In the genomic region with DNA sequence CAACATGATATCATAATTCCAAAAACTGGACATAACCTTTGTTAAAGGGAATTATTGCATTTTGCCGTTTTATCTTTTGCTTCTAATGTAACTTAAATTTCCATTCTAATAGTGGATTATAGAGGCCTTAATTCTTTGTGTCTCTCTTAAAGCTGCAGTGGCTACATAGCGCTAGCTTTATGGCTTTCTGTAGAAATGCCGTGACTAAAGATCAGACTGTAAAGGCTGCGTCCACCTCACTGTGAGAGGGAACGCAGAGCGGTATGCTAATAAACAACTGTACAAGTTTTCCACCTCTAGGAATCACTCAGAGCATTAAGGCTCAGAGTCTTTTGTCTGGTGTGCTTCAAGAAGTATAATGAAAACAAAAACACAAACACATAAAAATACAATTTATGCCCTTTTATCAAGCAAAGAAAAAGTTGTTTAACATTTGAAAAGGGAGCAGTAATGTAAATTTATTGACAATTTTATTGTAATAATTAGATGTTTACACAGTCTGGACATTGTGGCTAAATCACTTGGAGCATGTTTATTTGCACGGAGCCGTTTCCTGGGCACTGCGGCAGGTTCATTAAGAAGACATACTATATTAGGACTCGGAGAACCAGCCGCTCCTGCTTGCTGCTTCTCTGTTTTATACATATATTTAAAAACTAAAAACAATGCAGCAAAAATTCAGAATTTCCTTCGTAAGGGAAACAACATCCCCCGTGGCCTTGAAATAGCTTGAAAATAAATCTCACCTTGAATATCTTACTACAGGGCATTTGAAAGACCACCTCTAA, we compare ENCODE assay signal across 16 mouse cellular contexts.
DNase-seq lines count a peak whose midpoint lies in the region; ATAC-seq and TF ChIP-seq lines count a peak whose summit lies in the region.
"Had no signal": no experiment of that assay in that cellular context is flagged by ENCODE, and none has a peak within 500 bp of the region (broad histone marks: within the 10 kb centered on the region; RNA-seq: fewer than 3 reads in every experiment).

No protein-coding gene starts in this region.

- H3K4me2 ChIP-seq in neural tube, embryonic 14.5 days (ENCODE audit: low read depth, low read length) = peak overlapping the region; percentile 26
- H3K4me2 ChIP-seq: embryonic facial prominence, embryonic 12.5 days had no signal

- peak overlapping the region; percentile 19 for H3K27ac ChIP-seq in left cerebral cortex, adult 2 months
- H3K27ac ChIP-seq in hindbrain, embryonic 10.5 days = peak overlapping the region; percentile 70
- H3K27ac ChIP-seq in midbrain, embryonic 10.5 days (replicated peaks) = 0 out of 2 replicates have a peak overlapping the region, but pooled peaks have one; percentile 74
- H3K27ac ChIP-seq in neural tube, embryonic 14.5 days (ENCODE audit: low read depth, low read length) = peak overlapping the region; percentile 88
- H3K27ac ChIP-seq: embryonic facial prominence, embryonic 12.5 days; macrophage; stomach, embryonic 15.5 days had no signal

- TF ChIP-seq CTCF in left cerebral cortex, adult 2 months (IDR thresholded peaks at IDR 0.05) = no peak

- H3K4me1 ChIP-seq in hindbrain, embryonic 10.5 days (replicated peaks) = peaks cover 47% of the 10 kb centered on the region
- H3K4me1 ChIP-seq in midbrain, embryonic 10.5 days = peaks cover 52% of the 10 kb centered on the region
- H3K4me1 ChIP-seq in neural tube, embryonic 14.5 days (ENCODE audit: control insufficient read depth, insufficient read depth, low read length) = peaks cover 41% of the 10 kb centered on the region

- 66% methylated on average over 13 of the region's 13 CpGs for WGBS in hindbrain, embryonic 10.5 days
- WGBS in midbrain, embryonic 10.5 days = 76% methylated on average over 13 of the region's 13 CpGs
- WGBS in neural tube, embryonic 14.5 days = 17% methylated on average over 13 of the region's 13 CpGs

- no peaks in the 10 kb centered on the region for H3K36me3 ChIP-seq in hindbrain, embryonic 10.5 days
- no peaks in the 10 kb centered on the region for H3K36me3 ChIP-seq in midbrain, embryonic 10.5 days
- H3K36me3 ChIP-seq in neural tube, embryonic 14.5 days (ENCODE audit: control insufficient read depth, insufficient read depth, low read length) = no peaks in the 10 kb centered on the region
- H3K36me3 ChIP-seq: embryonic facial prominence, embryonic 12.5 days; stomach, embryonic 15.5 days had no signal

- peaks cover 36% of the 10 kb centered on the region for H3K27me3 ChIP-seq in hindbrain, embryonic 10.5 days (ENCODE audit: insufficient read depth, poor library complexity, severe bottlenecking)
- peaks cover 59% of the 10 kb centered on the region for H3K27me3 ChIP-seq in midbrain, embryonic 10.5 days (ENCODE audit: low read depth, poor library complexity, severe bottlenecking)
- H3K27me3 ChIP-seq in neural tube, embryonic 14.5 days (ENCODE audit: control insufficient read depth, insufficient read depth, low read length) = no peaks in the 10 kb centered on the region

- H3K9ac ChIP-seq in neural tube, embryonic 14.5 days (replicated peaks; ENCODE audit: low read depth, low read length) = no peak overlapping the region
- H3K9ac ChIP-seq: embryonic facial prominence, embryonic 12.5 days; stomach, embryonic 15.5 days had no signal

- ATAC-seq in neural tube, embryonic 14.5 days (ENCODE audit: low read depth) = no peak
- no peak for ATAC-seq in inflammation-experienced regulatory T-cells, adult 6 months
- ATAC-seq: CD4-positive, CD25-positive, alpha-beta regulatory T cell, adult 4 months had no signal

- no peak for DNase-seq in left cerebral cortex, adult 2 months (ENCODE audit: extremely low spot score in 1 of 2, low spot score in 2 of 2)
- no peak for DNase-seq in left cerebral cortex, postnatal 14 days (ENCODE audit: low spot score in 2 of 2)
- no peak for DNase-seq in hindbrain, embryonic 10.5 days (ENCODE audit: low spot score)
- DNase-seq in midbrain, embryonic 10.5 days (ENCODE audit: low spot score) = no peak
- no peak for DNase-seq in ovary, postnatal 14 days (ENCODE audit: low spot score)
- DNase-seq: adrenal gland, postnatal 36 days; gastrocnemius, postnatal 25 days; kidney, postnatal 10 days; thymus, postnatal 25 days had no signal

- intact Hi-C loops in left cerebral cortex, adult 2 months (cut with DNase I) = no loop called here
- intact Hi-C loops in left cerebral cortex, postnatal 14 days (cut with DNase I) = no loop called here

- peak overlapping the region; percentile 19; the same call in 1 of the 2 replicates for H3K4me3 ChIP-seq in left cerebral cortex, adult 2 months
- H3K4me3 ChIP-seq in hindbrain, embryonic 10.5 days = no peak overlapping the region
- no peak overlapping the region for H3K4me3 ChIP-seq in midbrain, embryonic 10.5 days
- no peak overlapping the region for H3K4me3 ChIP-seq in neural tube, embryonic 14.5 days (ENCODE audit: low read depth, low read length)
- H3K4me3 ChIP-seq: embryonic facial prominence, embryonic 12.5 days; myocyte; stomach, embryonic 15.5 days had no signal

- H3K9me3 ChIP-seq in hindbrain, embryonic 10.5 days = no peaks in the 10 kb centered on the region
- no peaks in the 10 kb centered on the region for H3K9me3 ChIP-seq in midbrain, embryonic 10.5 days (replicated peaks)
- H3K9me3 ChIP-seq in neural tube, embryonic 14.5 days (ENCODE audit: control insufficient read depth, low read length) = no peaks in the 10 kb centered on the region
- H3K9me3 ChIP-seq: embryonic facial prominence, embryonic 12.5 days; stomach, embryonic 15.5 days had no signal

Comparison
In these comparisons a context has a peak if more than half of its experiments do, and no peak if none do; other contexts are left out.
1. H3K27ac ChIP-seq: peak in every context shown above with its lines; median percentile 88 in neural tube, embryonic 14.5 days; 74 in midbrain, embryonic 10.5 days; 70 in hindbrain, embryonic 10.5 days; 19 in left cerebral cortex, adult 2 months.